Mouse (Mus musculus) cortical plate, adult 2 months (tissue): ENCODE data around the gene Mlxip.

ENCODE experiments used
- CTCF ChIP-seq: fragments of 200-500 bp; IDR thresholded peaks from 2 replicates; pipeline ENCODE4 v1.5.1; 2011; ENCODE audit warnings: mild to moderate bottlenecking, control low read depth, low read length; ENCODE audit not compliant: insufficient read depth; ENCODE audit errors: extremely low read depth
- POLR2A ChIP-seq: fragments of 200-500 bp; IDR thresholded peaks from 2 replicates; pipeline ENCODE4 v1.6.1; 2011; ENCODE audit warnings: mild to moderate bottlenecking, low read length, control low read depth; ENCODE audit not compliant: insufficient read depth; ENCODE audit errors: extremely low read depth

GRCm38 (mm10) chr5:123394957-123395881 is 621 bp downstream of the Mlxip start:
- TF ChIP-seq CTCF (no peak), POLR2A (no peak)
